Mouse (Mus musculus) cortical plate, adult 2 months (tissue): ENCODE results near the gene Gm6676.
"Not testable (repeated sequence)": the region's sequence is repeated elsewhere in the genome, so short reads cannot be mapped to it uniquely, and the experiment has no call there.

Experiments used
- CTCF ChIP-seq: fragments of 200-500 bp; IDR thresholded peaks from 2 replicates; pipeline ENCODE4 v1.5.1; 2011; ENCODE audit warnings: mild to moderate bottlenecking, control low read depth, low read length; ENCODE audit not compliant: insufficient read depth; ENCODE audit errors: extremely low read depth
- POLR2A ChIP-seq: fragments of 200-500 bp; IDR thresholded peaks from 2 replicates; pipeline ENCODE4 v1.6.1; 2011; ENCODE audit warnings: mild to moderate bottlenecking, low read length, control low read depth; ENCODE audit not compliant: insufficient read depth; ENCODE audit errors: extremely low read depth

DNA sequence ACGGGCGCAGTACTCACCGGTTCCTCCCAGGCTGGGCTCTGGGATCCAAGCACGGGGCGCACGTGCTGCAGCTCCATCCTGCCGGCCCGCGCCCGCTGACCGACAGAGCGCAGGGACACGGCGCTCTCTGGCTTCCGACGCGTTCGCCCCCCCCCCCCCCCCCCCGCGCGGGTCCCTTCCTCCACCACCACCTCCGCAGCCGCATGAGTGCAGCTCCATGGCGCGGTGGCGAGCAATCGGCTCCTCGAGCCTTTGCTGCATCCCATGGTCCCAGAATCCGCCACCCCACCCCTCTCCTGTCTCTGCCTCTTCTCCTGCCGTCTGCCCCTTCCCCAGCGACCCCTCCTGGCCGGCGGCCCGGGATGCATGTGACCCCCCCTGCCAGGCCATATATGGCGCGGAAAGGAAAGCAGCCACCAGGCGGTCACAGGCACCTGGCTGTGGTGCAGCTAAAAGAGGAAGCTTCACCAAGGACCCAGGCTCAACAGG is 49.3 kb upstream of the Gm6676 start, which contains the start of gene Gm3512:
- not testable (repeated sequence) for TF ChIP-seq POLR2A, CTCF
